Mouse (Mus musculus): Measurements from ENCODE around the gene Afm. TPM values are rescaled to one million over a fixed set of nuclear protein-coding genes. Genes with fewer than 3 reads are reported as not detected.

Gene Afm
- total RNA-seq, 4 experiments from 2014 or later = 0.21 TPM; not detected in 3

DNA sequence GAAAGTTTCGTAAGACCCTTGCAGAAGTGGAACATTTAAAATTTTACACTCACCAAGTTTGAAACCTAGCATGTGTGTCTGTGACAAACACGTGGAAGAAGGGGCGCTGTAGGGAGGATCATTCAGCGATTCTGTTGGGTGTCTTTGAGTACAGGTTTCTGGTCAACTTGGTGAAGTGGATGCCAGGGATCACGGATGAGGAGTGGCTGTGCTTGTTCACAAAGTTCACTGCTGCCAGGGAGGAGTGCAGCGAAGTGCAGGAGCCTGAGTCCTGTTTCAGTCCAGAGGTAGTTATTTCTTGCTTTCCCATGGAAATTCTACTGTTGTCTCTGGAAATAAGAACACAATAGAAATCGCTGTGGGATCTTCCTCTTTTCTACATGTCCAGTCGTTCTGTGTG lies 32.5 kb downstream of the Afm start:
- DNase-seq (ENCODE audit: low spot score in 2 of 2) = no peak

DNA sequence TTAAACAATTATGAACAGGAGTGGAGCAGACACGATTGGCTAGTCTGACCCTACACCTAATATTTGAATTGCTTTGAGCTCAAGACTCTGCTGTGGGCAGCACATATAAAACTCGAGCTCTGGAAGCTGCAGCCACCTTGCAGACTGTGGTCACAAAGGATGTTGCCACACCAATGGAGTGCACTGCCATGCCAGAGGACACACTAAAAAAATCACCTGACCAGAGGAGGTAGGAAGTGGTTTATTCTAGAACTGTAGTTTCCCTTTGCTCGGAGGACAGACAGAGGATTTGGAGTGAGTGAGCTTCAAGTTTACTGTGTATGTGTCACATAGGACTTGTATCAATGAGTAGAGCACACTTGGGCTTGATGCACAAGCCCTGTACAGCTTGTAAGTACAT lies 37.3 kb downstream of the Afm start:
- no peak for DNase-seq (ENCODE audit: low spot score in 2 of 2)

DNA sequence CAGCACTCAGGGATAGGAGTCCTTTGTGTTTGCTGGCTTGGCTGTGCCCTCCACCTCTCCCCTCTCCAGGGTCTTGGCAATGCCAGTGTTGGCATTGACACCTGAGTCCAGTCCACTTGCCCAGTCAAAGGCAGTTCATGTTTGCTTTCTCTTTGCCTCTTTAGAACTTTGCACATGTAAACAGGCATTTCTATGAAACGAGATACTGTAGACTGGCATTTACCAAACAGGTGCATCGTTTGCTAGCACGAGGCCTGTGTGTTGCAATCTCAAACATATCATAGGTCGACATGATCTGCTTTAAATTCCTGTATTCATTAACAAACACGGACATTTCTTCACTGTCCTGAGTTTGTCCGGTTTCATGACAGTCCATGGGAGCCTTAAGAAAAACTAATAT lies 42.0 kb downstream of the Afm start, which contains the start of gene 5830473C10Rik:
Gene 5830473C10Rik, plus strand, starts transcription at position 365 of the 400 bp plus-strand sequence.
- no peak for DNase-seq (ENCODE audit: low spot score in 2 of 2)

DNA sequence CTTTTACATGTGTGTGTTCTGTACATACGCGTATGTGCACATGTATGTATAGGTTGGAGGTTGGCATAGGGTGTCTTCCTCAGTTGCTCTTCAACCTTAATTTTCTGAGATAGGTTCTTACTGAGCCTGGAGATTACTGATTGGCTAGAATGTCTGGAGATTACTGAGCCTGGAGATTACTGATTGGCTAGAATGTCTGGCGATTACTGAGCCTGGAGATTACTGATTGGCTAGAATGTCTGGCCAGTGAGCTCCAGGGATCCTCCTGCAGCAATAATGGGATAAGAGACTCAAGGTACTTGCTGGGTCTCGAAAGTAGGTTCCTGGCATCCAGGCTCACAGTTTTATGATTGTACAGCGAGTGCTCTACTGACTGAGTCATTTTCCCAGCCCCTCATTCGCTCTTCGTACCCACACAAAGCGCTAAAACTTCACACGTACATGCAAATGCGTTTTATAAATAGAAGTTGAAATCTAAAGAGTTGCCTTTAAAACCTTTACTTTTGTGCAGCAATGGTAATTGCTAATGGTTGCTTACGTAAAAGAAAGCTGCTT lies 43.1 kb downstream of the Afm start:
- DNase-seq (ENCODE audit: low spot score in 2 of 2) = no peak

DNA sequence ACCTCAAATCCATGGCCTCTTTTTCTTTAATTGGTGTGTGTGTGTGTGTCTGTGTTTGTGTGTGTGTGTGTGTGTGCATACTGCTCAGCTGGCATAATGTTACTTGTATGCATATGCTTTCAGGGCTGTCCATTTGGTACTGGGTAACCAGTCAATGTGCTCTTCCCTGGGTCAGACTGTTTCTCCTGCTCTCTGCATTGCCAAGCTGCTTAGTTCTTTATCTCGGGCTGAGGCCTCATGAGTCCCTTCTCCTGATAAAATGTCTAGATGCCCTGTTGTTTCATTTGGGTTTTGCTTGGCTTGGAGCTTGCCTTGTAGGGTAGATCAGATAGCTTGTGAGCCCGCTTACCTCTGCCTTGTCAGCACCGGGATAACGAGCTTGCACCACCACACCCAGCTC lies 44.1 kb downstream of the Afm start:
- DNase-seq (ENCODE audit: low spot score in 2 of 2) = no peak

DNA sequence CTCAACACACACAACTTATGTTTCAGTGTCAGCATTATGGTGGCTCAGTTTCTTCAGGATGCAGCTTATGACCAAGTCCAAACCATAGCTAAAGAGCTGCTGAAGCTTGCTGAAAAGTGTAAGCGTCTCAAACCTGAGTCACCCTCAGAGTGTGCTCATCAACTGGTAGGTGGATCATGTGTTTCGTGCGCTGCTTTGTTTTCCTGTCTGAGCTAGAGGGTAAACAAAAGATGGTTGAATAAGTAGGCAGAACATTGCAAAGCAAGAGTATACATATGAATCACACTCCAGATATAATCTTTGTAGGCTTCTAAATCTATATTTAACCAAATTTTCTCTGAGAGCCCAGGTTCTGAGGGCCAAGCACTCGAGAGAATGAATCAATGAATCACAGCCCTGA lies 45.4 kb downstream of the Afm start:
- no peak for DNase-seq (ENCODE audit: low spot score in 2 of 2)

DNA sequence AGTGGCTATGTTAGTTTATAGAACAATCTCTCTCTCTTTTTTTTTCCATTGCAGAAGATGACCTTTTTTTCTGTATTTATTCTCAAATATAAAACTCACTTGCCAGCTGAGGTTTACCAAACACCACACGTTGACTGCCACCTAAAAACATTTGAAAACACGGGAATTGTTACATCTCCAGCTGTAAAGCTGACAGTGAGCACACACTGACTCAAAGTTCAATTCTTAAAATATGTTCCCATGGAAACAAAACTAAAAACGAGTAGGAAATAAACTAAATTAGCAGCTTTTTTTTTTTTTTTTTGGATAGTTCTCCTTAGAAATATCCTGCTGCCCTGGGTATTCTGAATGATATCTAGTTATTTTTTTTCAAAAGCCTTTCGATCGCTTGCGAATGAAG lies 46.5 kb downstream of the Afm start:
- DNase-seq (ENCODE audit: low spot score in 2 of 2) = no peak

DNA sequence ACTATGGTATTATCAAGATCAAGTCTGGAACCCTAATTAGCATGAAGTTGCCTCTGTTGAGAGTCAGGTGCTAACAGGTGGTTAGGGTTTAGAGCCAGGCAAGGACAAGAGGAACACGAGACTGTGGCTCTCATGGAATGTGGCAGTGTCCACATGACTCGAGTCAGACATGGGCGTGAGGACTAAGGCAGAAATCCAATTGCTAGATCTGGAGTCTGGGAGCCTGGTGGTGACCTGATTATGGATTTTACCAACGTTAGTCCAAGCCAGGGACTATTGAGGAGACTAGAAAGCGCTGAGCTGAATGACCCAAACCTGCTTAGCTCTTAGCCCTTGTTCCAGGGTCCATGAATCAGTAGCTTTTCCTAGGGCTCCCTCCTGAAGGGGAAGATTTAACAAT lies 49.1 kb downstream of the Afm start:
- no peak for DNase-seq (ENCODE audit: low spot score in 2 of 2)

DNA sequence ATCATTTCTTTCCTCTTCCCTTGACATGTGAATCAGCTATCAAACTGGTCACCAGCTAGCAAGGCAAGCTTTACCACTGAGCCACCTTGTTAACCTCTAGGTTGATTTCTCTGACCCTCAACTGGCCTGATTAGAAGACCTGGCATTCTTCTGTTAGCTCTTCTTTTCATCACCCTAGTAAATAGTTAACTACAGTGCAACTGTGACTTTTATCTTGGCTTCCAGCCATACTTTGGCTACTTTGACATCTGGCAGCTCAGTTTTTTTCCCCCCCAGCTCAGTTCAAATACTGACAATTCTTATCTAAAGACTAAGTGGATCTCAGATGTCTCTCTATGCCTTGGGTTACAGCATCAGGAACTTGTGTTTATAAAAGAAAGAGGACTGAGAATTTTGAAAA lies 49.6 kb downstream of the Afm start:
- DNase-seq (ENCODE audit: low spot score in 2 of 2) = no peak

DNA sequence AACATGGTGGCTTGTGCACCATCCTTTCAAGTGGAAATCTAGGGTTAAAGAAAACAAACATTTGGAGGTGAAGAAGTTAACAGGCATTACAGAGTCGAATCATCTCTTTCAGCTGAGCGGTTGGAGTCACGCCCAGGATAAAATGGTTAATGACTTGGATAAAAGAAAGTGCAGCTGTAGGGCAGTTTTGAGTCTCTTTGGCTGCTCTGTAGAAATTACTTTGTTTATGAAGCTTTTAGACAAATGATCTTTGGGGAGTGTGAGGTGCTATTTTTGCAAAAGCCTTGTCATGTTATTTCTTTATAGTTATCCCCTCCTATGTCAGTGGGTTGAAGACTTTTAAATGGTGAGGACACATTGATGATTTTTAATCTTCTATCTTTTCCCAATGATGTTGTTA lies 52.5 kb downstream of the Afm start:
- no peak for DNase-seq (ENCODE audit: low spot score in 2 of 2)

DNA sequence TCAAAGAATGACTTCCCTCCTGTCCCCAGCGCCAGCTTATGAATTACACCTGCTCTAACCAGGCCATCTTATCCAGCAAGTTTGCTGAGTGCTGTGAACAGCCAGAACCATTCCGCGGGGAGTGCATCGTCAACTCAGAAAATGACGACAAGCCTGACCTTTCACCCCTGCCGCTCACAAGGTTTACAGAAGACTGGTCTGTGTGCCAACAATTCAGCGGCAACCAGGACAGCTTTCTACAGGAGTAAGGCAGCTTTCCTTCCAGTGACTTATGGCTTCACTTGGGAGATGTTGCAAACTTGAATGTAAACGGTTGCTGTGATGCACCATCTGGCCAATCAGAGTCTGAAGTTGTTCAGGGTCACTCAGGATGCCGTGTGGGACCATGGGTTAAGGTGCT lies 59.0 kb downstream of the Afm start:
- no peak for DNase-seq (ENCODE audit: low spot score in 2 of 2)

DNA sequence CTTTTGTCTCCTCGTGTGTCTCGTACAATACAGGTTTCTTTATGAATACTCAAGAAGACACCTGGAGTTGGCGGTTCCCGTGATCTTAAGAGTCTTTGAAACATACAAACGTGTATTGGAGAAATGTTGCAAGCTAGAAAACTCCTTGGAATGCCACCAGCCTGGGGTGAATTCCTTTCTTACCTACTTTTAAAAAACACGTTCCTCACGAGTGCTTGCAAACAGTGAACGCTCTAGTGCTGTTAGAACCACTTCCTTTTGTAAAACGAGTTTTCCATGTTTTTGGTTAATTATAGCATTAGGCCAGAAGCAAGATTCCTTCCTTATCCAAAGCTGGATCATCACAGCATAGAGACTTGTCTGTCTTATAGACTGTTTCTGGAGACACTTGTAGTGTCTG lies 60.8 kb downstream of the Afm start:
- DNase-seq (ENCODE audit: low spot score in 2 of 2) = no peak

DNA sequence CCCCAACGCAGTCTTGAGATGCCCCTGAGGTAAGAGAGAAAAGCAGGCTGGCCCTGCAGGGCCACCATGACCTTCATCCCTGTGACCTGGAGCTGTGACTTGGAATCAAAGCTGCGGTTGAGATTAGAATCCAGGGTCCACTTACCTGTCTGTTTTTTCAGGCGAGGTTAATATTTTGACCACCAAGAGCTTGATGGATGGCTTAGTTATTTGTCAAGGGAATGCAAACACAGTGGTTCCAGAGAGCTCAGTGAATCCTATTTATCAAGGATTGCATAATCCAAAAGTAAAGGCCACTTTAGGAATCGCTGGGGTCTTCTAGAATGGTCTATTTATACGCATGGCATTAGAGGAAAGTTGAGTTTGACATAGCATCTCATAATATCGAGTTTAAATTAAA lies 63.4 kb downstream of the Afm start:
- DNase-seq (ENCODE audit: low spot score in 2 of 2) = no peak

DNA sequence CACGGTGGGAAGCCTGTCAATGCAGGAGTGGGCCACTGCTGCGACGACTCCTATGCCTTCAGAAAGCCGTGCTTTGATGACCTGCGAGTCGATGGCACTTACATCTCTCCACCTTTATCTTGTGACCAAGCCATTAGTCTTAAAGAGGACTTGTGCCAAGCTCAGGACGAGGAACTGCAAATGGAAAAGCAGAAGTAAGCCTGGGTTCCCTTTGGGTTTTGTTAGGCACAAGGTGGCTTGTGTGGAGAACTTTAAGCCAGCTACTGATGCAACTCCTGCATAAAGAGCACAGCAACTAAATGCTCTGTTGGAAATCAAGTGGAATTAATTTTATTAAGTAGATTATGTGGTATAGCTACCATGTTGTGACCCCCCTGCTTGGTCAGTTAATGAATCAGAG lies 66.1 kb downstream of the Afm start:
- no peak for DNase-seq (ENCODE audit: low spot score in 2 of 2)

DNA sequence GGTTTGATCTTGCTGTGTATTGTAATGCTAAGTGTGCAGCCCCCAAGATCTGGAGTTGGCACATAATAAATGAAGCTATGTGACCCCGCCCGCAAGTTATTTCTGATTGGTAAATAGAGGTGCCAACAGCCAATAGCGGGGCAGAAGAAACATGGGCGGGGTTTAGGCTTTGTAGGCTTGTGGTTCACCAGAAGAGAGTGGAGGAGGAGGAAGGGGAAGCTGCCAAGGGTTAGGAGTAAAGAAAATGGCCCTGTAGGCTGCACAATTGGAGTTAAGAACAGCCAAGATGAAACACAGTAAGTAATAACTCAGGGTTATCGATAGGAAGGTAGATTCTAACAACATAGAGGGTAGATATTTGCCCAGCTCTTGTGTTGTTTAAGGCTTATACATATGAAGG lies 67.8 kb downstream of the Afm start:
- DNase-seq (ENCODE audit: low spot score in 2 of 2) = no peak

DNA sequence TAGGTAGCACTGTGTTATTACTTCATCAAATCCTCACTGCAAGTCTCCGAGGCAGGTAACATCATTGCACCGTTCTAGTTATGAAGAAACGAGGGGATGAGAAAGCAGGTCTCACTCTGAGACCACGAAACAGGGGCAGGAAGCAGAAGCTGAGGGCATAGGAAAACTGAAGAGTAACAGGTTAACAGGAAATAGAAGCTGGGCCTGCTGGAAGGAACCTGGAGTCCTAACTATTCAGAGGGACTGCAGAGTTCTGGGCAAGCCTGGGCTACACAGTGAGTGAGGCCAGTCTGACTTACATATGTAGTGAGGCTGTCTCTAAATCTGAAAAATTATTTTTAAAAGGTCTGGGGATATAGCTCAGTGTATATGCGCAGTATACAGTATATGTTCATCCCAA lies 69.4 kb downstream of the Afm start:
- no peak for DNase-seq (ENCODE audit: low spot score in 2 of 2)

DNA sequence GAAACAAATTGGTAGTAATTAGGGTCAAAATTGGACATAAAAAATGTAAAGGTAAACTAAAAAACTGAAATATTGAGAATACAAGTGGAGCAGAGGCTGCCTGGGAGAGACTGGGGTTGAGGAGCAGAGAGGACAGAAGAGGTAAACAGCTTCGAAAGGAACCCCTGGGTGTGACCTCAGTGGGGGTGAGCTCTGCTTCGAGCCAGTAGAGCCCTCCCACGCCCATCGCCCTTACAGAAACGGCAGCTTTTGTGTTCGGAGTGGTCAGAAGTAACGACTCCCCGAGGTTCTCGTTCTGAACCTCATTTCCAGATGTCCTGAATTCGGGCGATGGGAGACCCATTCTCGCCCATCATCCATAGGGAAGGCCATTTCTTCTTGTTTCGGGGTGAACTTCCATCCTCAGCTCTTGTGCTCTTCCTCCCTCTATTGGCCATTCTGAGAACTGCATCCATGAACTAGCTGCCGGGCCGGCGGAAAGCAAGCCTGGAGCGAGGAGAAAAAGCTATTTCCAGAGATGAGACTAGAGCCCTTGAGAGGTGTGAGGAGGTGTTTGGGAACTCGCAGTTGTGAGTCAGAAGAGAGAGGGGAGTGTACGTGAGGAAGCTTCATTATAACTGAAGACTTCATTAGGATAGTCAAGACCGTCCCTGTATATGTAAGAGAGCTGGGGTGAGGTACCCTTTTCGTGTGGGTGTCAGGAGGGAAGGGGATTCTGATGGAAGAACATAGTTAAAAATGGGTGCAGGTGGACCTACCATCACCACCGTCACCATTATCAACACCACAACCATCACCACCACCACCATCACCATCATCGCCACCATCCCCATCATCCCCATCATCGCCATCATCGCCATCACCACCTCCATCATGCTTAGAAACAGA lies 70.2 kb downstream of the Afm start:
- peak; percentile 64 to 78 for DNase-seq (ENCODE audit: low spot score in 2 of 2)

DNA sequence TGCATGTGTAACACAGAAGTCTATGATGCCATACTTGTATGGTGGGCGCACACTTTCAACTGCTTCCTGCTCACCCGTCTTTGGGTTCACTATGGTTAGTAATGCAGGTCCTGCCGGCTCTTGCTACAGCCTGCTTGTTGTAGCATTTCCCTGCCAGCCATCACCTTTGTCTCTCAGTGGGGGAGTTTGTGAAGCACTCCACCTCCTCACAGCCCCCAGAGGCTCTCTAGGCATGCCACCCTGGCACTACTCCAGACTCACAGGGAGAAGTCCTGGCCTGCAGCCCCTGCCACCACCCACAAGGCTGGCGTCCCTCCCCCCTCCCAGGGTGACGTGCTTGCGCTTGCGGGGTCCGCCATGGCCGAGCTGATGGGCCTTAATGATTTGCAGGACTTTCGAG lies 71.9 kb downstream of the Afm start:
- DNase-seq (ENCODE audit: low spot score in 2 of 2) = no peak

DNA sequence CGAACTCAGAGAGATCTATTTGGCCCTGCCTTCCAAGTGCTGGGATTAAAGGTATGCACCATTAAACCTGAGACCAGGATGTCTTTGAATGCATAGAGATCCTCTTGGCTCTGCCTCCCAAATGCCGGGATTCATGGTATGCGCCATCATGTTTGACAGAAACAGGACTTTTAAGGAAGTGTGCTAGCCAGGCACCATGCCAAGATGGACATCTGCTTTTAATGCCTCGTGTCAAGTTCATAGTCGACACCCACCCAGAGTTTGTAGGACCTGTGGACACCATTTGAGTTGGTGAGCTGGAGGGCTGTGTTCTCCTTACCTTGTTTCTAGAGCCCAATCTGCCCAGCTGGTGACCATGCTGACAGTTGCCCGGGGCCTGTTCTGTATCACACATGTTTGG lies 73.2 kb downstream of the Afm start:
- DNase-seq (ENCODE audit: low spot score in 2 of 2) = no peak

DNA sequence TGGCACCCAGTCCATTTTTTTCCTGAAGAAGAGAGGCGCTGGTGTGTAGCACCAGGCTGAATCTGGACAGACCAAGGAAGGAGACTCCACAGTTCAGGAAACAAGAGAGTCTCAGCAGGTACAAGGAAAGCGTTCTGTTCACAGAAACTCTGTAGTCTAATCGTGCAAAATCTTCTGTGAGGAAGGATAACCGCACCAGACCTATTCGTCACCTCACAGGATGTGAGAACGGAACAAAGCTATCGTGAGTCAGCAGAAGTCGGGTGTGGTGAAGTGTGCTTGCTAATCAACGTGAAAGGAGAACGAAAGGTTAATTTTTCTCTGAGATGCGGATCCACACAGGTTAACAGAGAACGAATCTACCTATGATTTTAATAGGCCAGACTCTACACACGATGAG lies 76.2 kb downstream of the Afm start:
- no peak for DNase-seq (ENCODE audit: low spot score in 2 of 2)

DNA sequence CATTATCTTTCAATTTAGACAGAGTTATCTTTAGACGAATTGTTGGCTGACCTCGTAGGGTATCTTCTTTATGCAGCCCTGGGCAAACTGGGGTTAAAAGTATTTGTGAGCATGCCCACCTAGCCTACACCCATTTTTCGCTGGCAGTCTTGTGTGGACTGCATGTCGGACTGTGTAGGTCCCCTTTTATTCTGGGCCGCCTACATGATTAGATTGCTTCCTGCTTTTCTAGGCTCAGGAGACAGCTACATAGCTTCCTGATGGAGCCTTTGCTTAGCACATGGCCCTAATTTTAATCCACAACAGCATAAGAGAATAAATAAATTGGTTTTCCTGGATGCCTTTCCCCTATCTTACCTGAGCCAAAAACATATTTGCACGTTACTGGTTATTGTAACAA lies 77.4 kb downstream of the Afm start:
- DNase-seq (ENCODE audit: low spot score in 2 of 2) = no peak

DNA sequence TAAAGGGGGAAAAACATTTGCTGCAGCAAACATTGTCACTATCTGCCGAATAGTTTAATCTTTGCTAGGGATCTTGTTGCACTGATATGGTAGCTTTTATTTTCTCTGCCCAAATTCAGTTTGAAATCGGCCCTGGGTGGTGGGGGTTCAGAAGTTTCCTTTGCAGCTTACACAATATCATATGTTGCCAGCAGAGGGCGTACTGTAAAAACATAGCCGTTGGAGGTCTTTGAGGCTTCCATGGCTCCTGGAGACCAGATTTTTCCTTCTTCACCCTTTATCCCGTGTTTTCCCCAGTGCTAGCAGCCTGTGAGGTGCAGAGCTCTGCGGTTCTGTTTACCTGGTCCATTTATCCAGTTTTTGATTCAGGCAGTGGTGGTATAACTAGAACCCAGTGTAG lies 82.7 kb downstream of the Afm start:
- peak in 1 of 2 experiments; percentile 38 for DNase-seq (ENCODE audit: low spot score in 2 of 2)
